Mouse (Mus musculus): ENCODE results near the gene Fgfr2. TPM values are rescaled to one million over a fixed set of nuclear protein-coding genes. Genes with fewer than 3 reads are reported as not detected.

Gene Fgfr2
- polyA plus RNA-seq, 1 experiment from 2014 or later = 11.2 TPM

DNA sequence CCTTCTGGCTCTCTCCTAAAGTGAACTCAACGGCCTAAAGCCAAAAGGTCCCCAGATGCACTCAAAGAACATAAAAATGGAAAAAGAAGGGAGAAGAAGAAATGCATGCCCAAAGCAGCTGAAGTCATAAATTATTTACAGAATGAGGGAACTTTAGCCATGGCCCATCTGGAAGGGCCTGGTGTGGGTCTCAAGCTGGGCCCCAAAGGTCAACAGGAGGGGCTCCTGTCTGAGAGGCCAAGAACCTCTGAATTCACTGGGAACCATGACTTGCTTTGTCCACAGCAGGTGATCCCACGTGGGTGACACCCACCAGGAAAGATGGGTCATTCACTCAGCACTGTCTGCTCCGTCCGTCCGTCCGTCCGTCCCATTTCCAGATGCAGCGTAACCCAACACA lies 66.2 kb downstream of the Fgfr2 start:
- WGBS (ENCODE audit: insufficient replicate concordance) = 84% methylated on average over 8 of the region's 8 CpGs
- Histone ChIP-seq H3K27me3 (ENCODE audit: insufficient read depth, low read length) (no peaks in the 10 kb centered on the region), H3K4me1 (ENCODE audit: insufficient read depth) (peaks cover 7% of the 10 kb centered on the region; the same call in 1 of the 2 replicates), H3K4me2 (ENCODE audit: low read depth, low read length) (no peak overlapping the region), H3K9ac (replicated peaks) (no peak overlapping the region), H3K36me3 (replicated peaks; ENCODE audit: insufficient read depth, low read length) (no peaks in the 10 kb centered on the region), H3K4me3 (ENCODE audit: low read depth, low read length) (no peak overlapping the region), H3K9me3 (ENCODE audit: low read length) (no peaks in the 10 kb centered on the region), H3K27ac (ENCODE audit: low read depth) (no peak overlapping the region)
- TF ChIP-seq CTCF (IDR thresholded peaks at IDR 0.05; ENCODE audit: low read depth) (no peak), EP300 (IDR thresholded peaks at IDR 0.05; ENCODE audit: low read depth) (no peak)
- ATAC-seq = no peak
- no peak for DNase-seq

- TF ChIP-seq CTCF (IDR thresholded peaks at IDR 0.05; ENCODE audit: low read depth) (peak; percentile 27), EP300 (IDR thresholded peaks at IDR 0.05; ENCODE audit: low read depth) (no peak)
- 90% methylated on average over 5 of the region's 5 CpGs for WGBS (ENCODE audit: insufficient replicate concordance)
- Histone ChIP-seq H3K4me1 (ENCODE audit: insufficient read depth) (peaks cover 15% of the 10 kb centered on the region), H3K27me3 (ENCODE audit: insufficient read depth, low read length) (no peaks in the 10 kb centered on the region), H3K36me3 (replicated peaks; ENCODE audit: insufficient read depth, low read length) (no peaks in the 10 kb centered on the region), H3K4me3 (ENCODE audit: low read depth, low read length) (no peak overlapping the region), H3K9ac (replicated peaks) (no peak overlapping the region), H3K27ac (ENCODE audit: low read depth) (no peak overlapping the region), H3K4me2 (ENCODE audit: low read depth, low read length) (no peak overlapping the region), H3K9me3 (ENCODE audit: low read length) (no peaks in the 10 kb centered on the region)
- ATAC-seq (no peak), DNase-seq (no peak)
These were observed 68.7 kb downstream of the Fgfr2 start for GRCm38 (mm10) chr7:133054486-133054885.

DNA sequence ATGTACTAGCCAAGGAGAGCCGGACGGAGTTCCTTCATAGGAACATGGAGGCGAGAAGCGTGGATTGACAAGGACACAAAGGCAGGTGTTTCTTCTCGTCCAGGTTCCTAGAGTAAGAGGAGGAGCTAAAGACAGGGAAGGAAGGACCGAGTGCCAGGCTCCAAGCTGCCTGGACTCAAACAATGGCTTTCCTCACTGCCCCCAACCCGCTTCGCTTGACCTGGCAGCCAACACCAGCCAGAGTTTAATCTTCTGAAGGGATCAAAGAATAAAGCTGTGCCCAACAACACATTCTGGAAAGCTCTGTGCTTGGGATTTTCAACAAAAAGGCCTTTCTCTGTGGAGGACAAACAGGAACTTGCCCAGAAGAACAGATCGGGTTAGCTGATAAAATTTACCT lies 69.4 kb downstream of the Fgfr2 start:
- ATAC-seq (no peak), DNase-seq (no peak)
- Histone ChIP-seq H3K9ac (replicated peaks) (no peak overlapping the region), H3K4me3 (ENCODE audit: low read depth, low read length) (no peak overlapping the region), H3K4me2 (ENCODE audit: low read depth, low read length) (no peak overlapping the region), H3K27me3 (ENCODE audit: insufficient read depth, low read length) (no peaks in the 10 kb centered on the region), H3K4me1 (ENCODE audit: insufficient read depth) (peaks cover 15% of the 10 kb centered on the region), H3K36me3 (replicated peaks; ENCODE audit: insufficient read depth, low read length) (no peaks in the 10 kb centered on the region), H3K27ac (ENCODE audit: low read depth) (no peak overlapping the region), H3K9me3 (ENCODE audit: low read length) (no peaks in the 10 kb centered on the region)
- TF ChIP-seq EP300 (IDR thresholded peaks at IDR 0.05; ENCODE audit: low read depth) = no peak
- WGBS (ENCODE audit: insufficient replicate concordance) = 81% methylated on average over 9 of the region's 9 CpGs

GRCm38 (mm10) chr7:133052819-133053218 lies 70.3 kb downstream of the Fgfr2 start:
- ATAC-seq (peak; percentile 74), DNase-seq (peak; percentile 31)
- no peaks in the 10 kb centered on the region for H3K9me3 ChIP-seq (ENCODE audit: low read length)
- no peak overlapping the region for H3K4me3 ChIP-seq (ENCODE audit: low read depth, low read length)
- H3K36me3 ChIP-seq (replicated peaks; ENCODE audit: insufficient read depth, low read length) = no peaks in the 10 kb centered on the region
- peak overlapping the region; percentile 38; the same call in 1 of the 2 replicates for H3K4me2 ChIP-seq (ENCODE audit: low read depth, low read length)
- no peaks in the 10 kb centered on the region for H3K27me3 ChIP-seq (ENCODE audit: insufficient read depth, low read length)
- peak overlapping the region; percentile 38; the same call in 1 of the 2 replicates for H3K9ac ChIP-seq (replicated peaks)
- TF ChIP-seq EP300 (IDR thresholded peaks at IDR 0.05; ENCODE audit: low read depth) (no peak), CTCF (IDR thresholded peaks at IDR 0.05; ENCODE audit: low read depth) (no peak)
- 60% methylated on average over 8 of the region's 8 CpGs for WGBS (ENCODE audit: insufficient replicate concordance)
- peak overlapping the region; percentile 76 for H3K27ac ChIP-seq (ENCODE audit: low read depth)
- H3K4me1 ChIP-seq (ENCODE audit: insufficient read depth) = peaks cover 20% of the 10 kb centered on the region

- ATAC-seq (no peak), DNase-seq (no peak)
- Histone ChIP-seq H3K27ac (ENCODE audit: low read depth) (no peak overlapping the region), H3K4me3 (ENCODE audit: low read depth, low read length) (no peak overlapping the region), H3K4me2 (ENCODE audit: low read depth, low read length) (no peak overlapping the region), H3K36me3 (replicated peaks; ENCODE audit: insufficient read depth, low read length) (no peaks in the 10 kb centered on the region), H3K4me1 (ENCODE audit: insufficient read depth) (peaks cover 20% of the 10 kb centered on the region), H3K27me3 (ENCODE audit: insufficient read depth, low read length) (no peaks in the 10 kb centered on the region), H3K9me3 (ENCODE audit: low read length) (no peaks in the 10 kb centered on the region), H3K9ac (replicated peaks) (no peak overlapping the region)
- TF ChIP-seq CTCF (IDR thresholded peaks at IDR 0.05; ENCODE audit: low read depth) = no peak
- TF ChIP-seq EP300 (IDR thresholded peaks at IDR 0.05; ENCODE audit: low read depth) = no peak
- WGBS (ENCODE audit: insufficient replicate concordance) = 47% methylated on average over 6 of the region's 6 CpGs
These were observed 72.5 kb downstream of the Fgfr2 start for GRCm38 (mm10) chr7:133050681-133051080.

DNA sequence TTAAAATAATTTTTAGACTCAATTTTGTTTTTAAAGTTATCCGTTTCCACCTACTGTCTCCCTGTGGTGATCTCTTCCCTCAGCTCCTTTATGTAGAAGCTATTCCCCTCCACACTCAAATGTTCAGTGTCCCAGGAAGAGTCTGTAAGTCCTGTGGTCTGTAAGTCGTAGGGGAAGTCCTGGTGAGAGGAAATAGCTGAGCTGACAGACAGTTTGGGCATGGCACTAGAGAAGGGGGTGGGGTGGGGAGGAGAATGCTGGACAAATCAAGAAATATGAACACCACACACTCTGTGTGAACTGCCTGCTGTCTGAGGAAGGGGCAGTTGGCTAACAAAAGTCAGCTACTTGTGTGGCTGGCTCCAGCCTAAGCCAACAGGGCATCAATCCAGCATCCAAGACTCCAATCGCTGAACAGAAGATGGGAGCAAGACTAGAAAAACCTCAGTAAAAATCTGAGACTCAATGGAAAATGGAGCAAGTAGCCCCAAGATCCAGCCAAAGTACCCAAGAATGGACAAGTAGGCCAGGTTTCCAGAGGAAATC lies 75.0 kb downstream of the Fgfr2 start:
- DNase-seq (no peak), ATAC-seq (no peak)
- Histone ChIP-seq H3K4me1 (ENCODE audit: insufficient read depth) (peaks cover 18% of the 10 kb centered on the region), H3K27me3 (ENCODE audit: insufficient read depth, low read length) (no peaks in the 10 kb centered on the region), H3K4me3 (ENCODE audit: low read depth, low read length) (no peak overlapping the region), H3K9me3 (ENCODE audit: low read length) (no peaks in the 10 kb centered on the region), H3K36me3 (replicated peaks; ENCODE audit: insufficient read depth, low read length) (no peaks in the 10 kb centered on the region), H3K9ac (replicated peaks) (no peak overlapping the region), H3K27ac (ENCODE audit: low read depth) (peak overlapping the region; percentile 22; the same call in 1 of the 2 replicates), H3K4me2 (ENCODE audit: low read depth, low read length) (no peak overlapping the region)
- TF ChIP-seq EP300 (IDR thresholded peaks at IDR 0.05; ENCODE audit: low read depth) (no peak), CTCF (IDR thresholded peaks at IDR 0.05; ENCODE audit: low read depth) (no peak)
- WGBS (ENCODE audit: insufficient replicate concordance) = 46% methylated on average over 3 of the region's 3 CpGs

Measured in liver, postnatal 0 days (tissue).